Mouse (Mus musculus) heart, adult 2 months (tissue): ENCODE data around the gene Gpr107. TPM values are rescaled to one million over a fixed set of nuclear protein-coding genes. Genes with fewer than 3 reads are reported as not detected.

Experiments used
- DNase-seq, 2 experiments: peaks; one replicate each; pipeline ENCODE4 v3.0.0; 2021
- H3K27ac ChIP-seq: fragments of 200-600 bp; 2 replicates; pipeline ENCODE4 v1.8.1; 2022
- H3K27me3 ChIP-seq: fragments of 200-500 bp; 2 replicates; pipeline ENCODE4 v1.6.1; 2012; ENCODE audit warnings: mild to moderate bottlenecking, low read length, inconsistent platforms, mixed read lengths; ENCODE audit not compliant: control insufficient read depth, insufficient read depth
- H3K36me3 ChIP-seq: fragments of 200-500 bp; 2 replicates; pipeline ENCODE4 v1.6.1; 2012; ENCODE audit warnings: low read length, inconsistent platforms; ENCODE audit not compliant: control insufficient read depth, insufficient read depth
- H3K4me1 ChIP-seq: fragments of 200-500 bp; 2 replicates; pipeline ENCODE4 v1.6.1; 2011; ENCODE audit warnings: low read length; ENCODE audit not compliant: control insufficient read depth, insufficient read depth
- H3K4me3 ChIP-seq: fragments of 200-600 bp; 2 replicates; pipeline ENCODE4 v1.8.1; 2022
- H3K79me2 ChIP-seq: fragments of 200-500 bp; replicated peaks from 2 replicates; pipeline ENCODE4 v1.6.1; 2012; ENCODE audit warnings: mild to moderate bottlenecking, inconsistent platforms, low read length, moderate library complexity, mixed read lengths; ENCODE audit not compliant: control insufficient read depth, insufficient read depth
- H3K9ac ChIP-seq: fragments of 200-500 bp; 2 replicates; pipeline ENCODE4 v1.6.1; 2012; ENCODE audit warnings: low read depth, mild to moderate bottlenecking, control low read depth, inconsistent platforms, low read length, mixed read lengths
- CTCF ChIP-seq: fragments of 200-600 bp; IDR thresholded peaks from 2 replicates; pipeline ENCODE4 v1.8.1; 2022; ENCODE audit warnings: antibody characterized with exemption, mild to moderate bottlenecking, moderate library complexity
- EP300 ChIP-seq: fragments of 200-500 bp; IDR thresholded peaks from 2 replicates; pipeline ENCODE4 v1.6.1; 2011; ENCODE audit warnings: low read depth, low read length, control low read depth; ENCODE audit not compliant: insufficient read depth
- POLR2A ChIP-seq: fragments of 200-500 bp; IDR thresholded peaks from 2 replicates; pipeline ENCODE4 v1.6.1; 2011; ENCODE audit warnings: mild to moderate bottlenecking, low read depth, low read length, control low read depth; ENCODE audit not compliant: insufficient read depth
- WGBS: fragments of 180-500 bp; shearing (Covaris S2); methylation state at CpG from one replicate; pipeline ENCODE4 v1.1.7; 2018; 5-methylcytosine and 5-hydroxymethylcytosine counted together
- intact Hi-C: fragments of 180-260 bp; cut with DNase I; formaldehyde crosslinking; loops from one replicate; pipeline ENCODE4 v1.15.1; 2025
- polyA plus RNA-seq: library from polyadenylated mRNA; depleted of rRNA; stranded (reverse); fragments of >200 nt; gene quantifications from 2 replicates; pipeline ENCODE4 v1.2.3, GENCODE M21; 2012
- total RNA-seq, 2 experiments: library from RNA; stranded (reverse); gene quantifications; 2 replicates each; pipeline ENCODE4 v1.2.3; 2021

Gene Gpr107
- total and polyA plus RNA-seq, 3 experiments, result 16.0 to 30.9 (median 29.0) TPM

- intact Hi-C loops, result loop anchor here (5.0 kb wide), 1 partner anchor 34 kb away; the partner anchor contains the start of gene Fnbp1
- H3K27ac ChIP-seq, result no peak overlapping the region
- H3K79me2 ChIP-seq, result peaks cover 5% of the 10 kb centered on the region
- no peaks in the 10 kb centered on the region for H3K36me3 ChIP-seq
- peaks cover 21% of the 10 kb centered on the region for H3K4me1 ChIP-seq
- H3K27me3 ChIP-seq, result no peaks in the 10 kb centered on the region
- DNase-seq, result no peak
- H3K4me3 ChIP-seq, result no peak overlapping the region
- TF ChIP-seq POLR2A, result no peak
- TF ChIP-seq EP300, result no peak
- TF ChIP-seq CTCF, result no peak
- H3K9ac ChIP-seq, result no peak overlapping the region
- 38% methylated on average over 6 of the region's 6 CpGs for WGBS
Measured at GRCm38 (mm10) chr2:31108186-31108585, 43.9 kb upstream of the Gpr107 start.

GRCm38 (mm10) chr2:31109960-31110548 is 42.1 kb upstream of the Gpr107 start:
- H3K27ac ChIP-seq, result no peak overlapping the region
- DNase-seq, result no peak
- WGBS, result 57% methylated on average over 12 of the region's 12 CpGs
- H3K27me3 ChIP-seq, result no peaks in the 10 kb centered on the region
- no peak overlapping the region for H3K4me3 ChIP-seq
- intact Hi-C loops, result loop anchor here (5.0 kb wide), 1 partner anchor 32 kb away; the partner anchor contains the start of gene Fnbp1
- H3K9ac ChIP-seq, result no peak overlapping the region
- no peaks in the 10 kb centered on the region for H3K36me3 ChIP-seq
- TF ChIP-seq POLR2A (no peak), EP300 (no peak), CTCF (no peak)
- H3K79me2 ChIP-seq, result peaks cover 5% of the 10 kb centered on the region
- H3K4me1 ChIP-seq, result peaks cover 21% of the 10 kb centered on the region

GRCm38 (mm10) chr2:31111685-31112084 is 40.4 kb upstream of the Gpr107 start:
- DNase-seq, result no peak
- H3K27me3 ChIP-seq, result no peaks in the 10 kb centered on the region
- intact Hi-C loops, result no loop called here
- 40% methylated on average over 6 of the region's 6 CpGs for WGBS
- H3K4me1 ChIP-seq, result peaks cover 20% of the 10 kb centered on the region
- H3K27ac ChIP-seq, result no peak overlapping the region; the same call in 1 of the 2 replicates
- TF ChIP-seq EP300, result no peak
- no peak overlapping the region for H3K9ac ChIP-seq
- H3K4me3 ChIP-seq, result no peak overlapping the region
- H3K79me2 ChIP-seq, result peaks cover 5% of the 10 kb centered on the region
- no peaks in the 10 kb centered on the region for H3K36me3 ChIP-seq

- Histone ChIP-seq H3K9ac (no peak overlapping the region), H3K79me2 (peaks cover 5% of the 10 kb centered on the region), H3K4me1 (peaks cover 9% of the 10 kb centered on the region), H3K4me3 (no peak overlapping the region), H3K27me3 (no peaks in the 10 kb centered on the region), H3K36me3 (no peaks in the 10 kb centered on the region), H3K27ac (no peak overlapping the region)
- DNase-seq, result no peak
- intact Hi-C loops, result no loop called here
- 96% methylated on average over 2 of the region's 2 CpGs for WGBS
- no peak for TF ChIP-seq EP300
- no peak for TF ChIP-seq POLR2A
- no peak for TF ChIP-seq CTCF
Measured at GRCm38 (mm10) chr2:31114205-31114604, 37.9 kb upstream of the Gpr107 start.

- no peaks in the 10 kb centered on the region for H3K27me3 ChIP-seq
- peaks cover 9% of the 10 kb centered on the region for H3K4me1 ChIP-seq
- no peak for DNase-seq
- no peaks in the 10 kb centered on the region for H3K36me3 ChIP-seq
- TF ChIP-seq POLR2A (no peak), CTCF (no peak), EP300 (no peak)
- H3K79me2 ChIP-seq, result peaks cover 5% of the 10 kb centered on the region; the same call in 1 of the 2 replicates
- intact Hi-C loops, result no loop called here
- H3K27ac ChIP-seq, result peak overlapping the region; percentile 31; the same call in 1 of the 2 replicates
- H3K9ac ChIP-seq, result no peak overlapping the region
- H3K4me3 ChIP-seq, result no peak overlapping the region
- 61% methylated on average over 10 of the region's 10 CpGs for WGBS
Measured at GRCm38 (mm10) chr2:31115091-31115942, 36.8 kb upstream of the Gpr107 start.
